Mouse (Mus musculus) kidney, postnatal 14 days (tissue): ENCODE results near the gene Dmrtc2.
A peak's percentile ranks its signal among the peaks of the same experiment; 100 is the strongest.
"Not testable (repeated sequence)": the region's sequence is repeated elsewhere in the genome, so short reads cannot be mapped to it uniquely, and the experiment has no call there.

ENCODE experiments used
- DNase-seq: peaks from one replicate; pipeline ENCODE4 v3.0.0; 2022; ENCODE audit warnings: mixed read lengths

Gene Dmrtc2

GRCm38 (mm10) chr7:24877588-24877987 lies 7.7 kb downstream of the Dmrtc2 start:
- no peak for DNase-seq

- DNase-seq = no peak
Observed at GRCm38 (mm10) chr7:24879620-24880019, 9.8 kb downstream of the Dmrtc2 start.

- DNase-seq = no peak
Observed at GRCm38 (mm10) chr7:24882416-24883199, 12.8 kb downstream of the Dmrtc2 start.

DNA sequence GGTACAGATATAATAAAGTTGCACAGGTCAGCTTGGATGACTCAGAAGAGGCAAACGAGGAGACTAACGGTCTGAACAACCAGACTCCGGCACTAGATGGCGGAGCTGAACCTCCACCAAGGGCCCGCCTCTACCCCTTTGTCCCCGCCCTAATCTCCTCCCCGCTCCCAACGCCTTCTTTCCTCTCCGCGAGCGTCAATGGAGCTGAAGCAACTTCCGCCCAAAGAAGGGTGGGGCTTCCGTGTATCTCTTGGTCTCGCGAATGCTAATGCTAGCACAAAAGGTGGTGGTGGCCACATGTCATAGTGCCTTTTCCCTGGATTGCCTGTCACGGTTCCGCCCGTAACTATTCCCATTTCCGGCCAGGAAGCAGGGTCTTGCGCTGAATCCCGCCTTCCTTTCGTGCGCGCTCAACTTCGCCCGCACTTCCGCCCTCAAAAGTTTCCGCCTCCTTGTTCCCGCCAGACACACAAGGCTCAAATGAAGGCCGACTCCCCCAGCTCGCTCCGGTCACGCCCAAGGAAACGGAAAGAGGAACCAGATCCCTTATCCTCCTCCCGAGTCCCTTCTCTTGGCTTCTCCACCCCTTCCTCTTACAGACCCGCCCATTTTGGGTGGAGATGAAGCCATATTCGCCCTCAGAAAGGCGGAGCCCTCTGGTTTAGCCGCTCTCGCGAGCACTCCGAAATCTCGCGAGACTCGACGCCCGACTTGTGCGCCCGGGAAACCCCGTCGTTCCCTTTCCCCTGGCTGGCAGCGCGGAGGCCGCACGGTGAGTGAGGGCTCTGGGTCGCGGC lies 14.2 kb downstream of the Dmrtc2 start, which contains the start of gene Rps19:
Gene Rps19, plus strand, starts transcription at position 476 of the 797 bp plus-strand sequence.
- DNase-seq = peak; percentile 99

DNA sequence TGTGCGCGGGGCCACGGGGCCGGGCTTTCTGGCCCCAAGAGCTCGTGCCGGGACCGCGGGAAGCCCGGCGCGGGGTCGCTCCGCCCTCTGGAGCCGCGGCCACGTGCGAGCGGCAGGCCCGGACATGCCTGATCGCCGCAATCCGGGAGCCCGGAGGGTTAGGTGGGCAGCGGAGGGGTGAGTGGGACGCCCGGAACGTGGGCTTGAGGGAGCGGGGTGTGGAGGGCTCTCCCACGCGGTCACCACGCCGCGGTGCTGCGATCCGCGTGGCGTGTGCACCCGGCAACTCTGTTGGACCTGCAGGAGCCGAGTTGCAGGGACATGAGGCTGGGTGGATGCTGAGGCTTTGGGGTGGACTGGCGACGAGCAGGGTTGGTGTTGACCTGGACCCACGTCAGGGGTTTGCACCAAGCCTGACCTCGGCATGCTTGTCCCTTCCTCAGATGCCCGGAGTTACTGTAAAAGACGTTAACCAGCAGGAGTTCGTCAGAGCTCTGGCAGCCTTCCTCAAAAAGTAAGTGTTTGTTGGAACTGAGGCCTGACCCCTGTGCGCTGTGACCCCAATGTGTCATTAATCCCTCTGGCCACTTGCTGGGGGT lies 14.9 kb downstream of the Dmrtc2 start:
- peak; percentile 45 for DNase-seq

GRCm38 (mm10) chr7:24885468-24886307 lies 15.8 kb downstream of the Dmrtc2 start:
- no peak for DNase-seq

DNA sequence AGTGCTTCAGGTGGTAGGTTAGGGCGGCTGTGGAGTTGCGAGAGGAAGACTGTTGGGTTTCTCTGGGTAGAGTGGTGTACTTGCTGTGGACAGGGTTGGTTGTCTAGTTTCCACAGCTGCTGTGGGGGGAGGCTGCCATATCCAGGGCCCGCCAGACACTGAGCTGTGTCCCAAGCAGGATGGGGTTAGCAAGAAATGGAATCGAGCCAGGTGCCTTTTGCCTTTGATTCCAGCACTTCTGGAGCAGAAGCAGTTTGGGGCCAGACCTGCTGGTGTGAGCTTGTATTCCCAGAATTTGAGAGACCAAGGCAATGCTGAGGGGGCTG lies 16.4 kb downstream of the Dmrtc2 start:
- DNase-seq = peak; percentile 52

- no peak for DNase-seq
Observed at GRCm38 (mm10) chr7:24887096-24887495, 17.2 kb downstream of the Dmrtc2 start.

GRCm38 (mm10) chr7:24889431-24890220 lies 19.8 kb downstream of the Dmrtc2 start:
- peak; percentile 83 for DNase-seq

GRCm38 (mm10) chr7:24890281-24891216 lies 20.7 kb downstream of the Dmrtc2 start:
- DNase-seq = peak; percentile 78

DNA sequence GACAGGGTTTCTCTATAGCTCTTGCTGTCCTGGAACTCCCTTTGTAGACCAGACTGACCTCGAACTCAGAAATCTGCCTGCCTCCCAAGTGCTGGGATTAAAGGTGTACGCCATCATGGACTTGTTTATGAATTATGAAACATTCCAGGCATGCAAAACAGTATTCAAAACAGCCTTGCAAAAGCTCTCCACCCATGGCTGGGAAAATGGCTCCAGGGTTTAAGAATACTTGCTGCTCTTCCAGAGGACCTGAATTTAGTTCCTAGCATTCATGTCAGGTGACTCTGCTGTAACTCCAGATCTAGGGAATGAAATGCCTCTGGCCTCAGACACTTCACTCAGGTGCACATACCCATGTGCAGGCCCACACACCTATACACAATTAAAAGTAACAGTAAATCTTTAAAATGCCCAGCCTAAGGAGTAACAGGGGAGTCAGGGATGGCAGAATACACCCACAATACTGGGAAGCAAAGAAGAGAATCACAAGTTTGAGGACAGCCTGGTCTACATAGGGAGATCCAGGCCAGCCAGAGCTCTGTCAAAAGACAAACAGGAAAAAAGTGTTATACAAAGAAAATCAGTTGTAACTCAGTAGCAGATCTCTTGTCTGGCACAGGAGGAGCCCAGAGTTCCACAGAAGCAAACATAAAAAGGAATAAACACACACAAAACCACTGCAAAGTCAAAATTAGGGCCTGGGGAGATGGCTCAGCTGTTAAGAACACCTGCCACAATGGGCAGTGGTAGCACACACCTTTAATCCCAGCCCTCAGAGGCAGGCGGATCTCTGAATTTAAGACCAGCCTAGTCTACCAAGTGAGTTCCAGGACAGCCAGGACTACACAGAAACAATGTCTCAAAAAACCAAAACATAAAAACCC lies 21.6 kb downstream of the Dmrtc2 start:
- no peak for DNase-seq

DNA sequence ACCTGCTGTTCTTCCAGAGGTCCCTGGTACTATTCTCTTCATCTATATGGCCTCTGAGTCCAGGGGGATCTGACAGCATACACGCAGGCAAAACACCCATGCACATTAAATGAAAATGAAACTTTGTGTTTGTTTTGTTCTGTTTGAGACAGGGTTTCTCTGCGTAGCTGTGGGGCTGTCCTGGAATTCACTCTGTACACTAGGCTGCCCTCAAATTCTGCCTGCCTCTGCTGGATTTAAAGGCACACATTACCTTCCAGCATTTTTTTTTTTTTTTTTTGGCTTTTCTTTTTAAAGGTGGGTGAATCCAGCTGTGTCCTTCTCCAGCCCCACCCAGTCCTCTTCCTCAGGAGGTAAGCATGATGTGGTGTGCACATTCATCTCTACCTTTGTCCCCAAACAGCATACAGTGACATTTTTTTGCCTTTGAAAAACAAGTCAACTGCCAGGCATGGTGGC lies 22.3 kb downstream of the Dmrtc2 start:
- DNase-seq = no peak

GRCm38 (mm10) chr7:24895749-24896148 lies 25.9 kb downstream of the Dmrtc2 start:
- DNase-seq = not testable (repeated sequence)

DNA sequence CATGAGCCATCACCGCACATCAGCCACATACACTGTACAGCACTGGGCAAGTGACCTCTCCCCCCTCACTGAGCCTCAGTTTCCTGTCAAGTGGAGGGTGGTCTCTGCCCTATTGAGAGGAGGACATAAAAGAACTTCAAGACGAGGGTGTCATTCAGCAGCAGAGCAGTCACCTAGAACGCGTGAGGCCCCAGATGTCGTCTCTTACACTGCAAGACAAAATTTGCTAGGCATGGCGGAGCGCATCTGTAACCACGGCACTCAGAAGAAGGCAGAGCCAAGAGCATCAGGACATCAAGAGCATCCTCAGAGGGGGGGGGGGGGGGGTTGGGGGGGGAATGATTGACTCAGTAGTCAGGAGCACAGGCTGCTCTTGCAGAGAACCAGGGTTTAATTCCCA lies 26.4 kb downstream of the Dmrtc2 start:
- no peak for DNase-seq

GRCm38 (mm10) chr7:24897224-24897623 lies 27.4 kb downstream of the Dmrtc2 start, which contains the start of gene Cd79a:
Cd79a (plus strand) TSS chr7:24897381.
- DNase-seq = no peak

GRCm38 (mm10) chr7:24897959-24898358 lies 28.1 kb downstream of the Dmrtc2 start:
- DNase-seq = no peak

- DNase-seq = no peak
Observed at GRCm38 (mm10) chr7:24901114-24901513, 31.3 kb downstream of the Dmrtc2 start.

DNA sequence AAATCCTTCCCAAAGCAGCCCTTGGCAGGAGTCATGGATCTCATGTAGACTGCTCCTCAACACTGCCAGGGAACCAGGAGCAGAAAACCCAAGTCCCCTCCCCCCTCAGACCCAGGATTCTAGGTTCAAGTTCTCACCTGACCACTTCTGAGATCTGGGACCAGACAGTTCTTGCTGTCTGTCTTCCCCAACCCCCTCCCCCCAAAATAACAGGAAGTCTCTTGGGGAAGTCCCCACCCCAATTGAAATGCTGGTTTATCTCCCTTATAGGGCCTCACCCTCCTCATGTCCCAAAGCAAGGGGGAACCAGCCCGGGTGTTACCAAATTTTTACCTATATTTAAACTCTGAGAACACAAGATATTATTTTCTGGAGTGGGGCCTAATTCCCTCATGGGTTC lies 32.0 kb downstream of the Dmrtc2 start:
- no peak for DNase-seq

GRCm38 (mm10) chr7:24902264-24902629 lies 32.4 kb downstream of the Dmrtc2 start:
- no peak for DNase-seq
